ENCODE assay signal across 8 mouse cellular contexts in the genomic region with DNA sequence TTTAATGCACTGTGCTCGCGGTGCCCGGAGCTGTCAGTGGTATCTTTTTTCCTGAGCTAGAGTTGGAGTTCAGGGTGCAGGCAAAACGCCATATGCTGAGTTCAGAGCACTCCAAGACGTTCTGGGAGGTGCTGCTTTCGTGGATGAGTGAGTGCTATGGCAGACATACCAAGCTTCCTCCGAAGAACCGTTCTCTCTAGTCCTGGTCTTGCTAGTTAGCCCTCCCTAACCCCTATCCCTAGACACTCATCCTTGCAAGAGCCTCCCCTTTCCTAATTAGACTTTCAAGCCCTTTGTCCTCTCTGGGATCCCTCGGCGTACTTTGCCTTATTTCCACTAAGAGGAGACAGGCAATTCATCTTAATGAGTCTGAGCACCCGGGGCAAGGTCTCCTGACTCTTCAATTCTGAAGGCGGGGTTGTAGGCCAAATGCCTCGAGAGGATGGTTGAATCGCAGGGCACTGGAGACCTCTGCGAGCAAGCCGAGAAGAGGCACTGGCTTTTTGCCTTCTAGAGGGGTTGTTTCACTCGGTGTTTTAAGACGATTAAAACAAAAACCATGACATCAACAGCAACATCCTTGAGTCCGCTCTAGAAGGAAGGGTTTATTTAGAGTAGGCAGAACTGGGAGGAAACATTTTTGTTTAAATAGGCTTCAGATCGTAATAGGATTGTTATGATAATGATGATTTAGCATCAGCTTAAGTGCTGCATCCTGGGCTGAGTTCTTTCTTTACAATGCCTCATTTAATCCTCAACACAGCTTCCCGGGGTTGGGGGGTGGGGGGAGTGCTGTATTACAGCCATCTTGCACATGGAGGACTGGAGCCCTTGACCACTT.
DNase-seq lines count a peak whose midpoint lies in the region; ATAC-seq lines count a peak whose summit lies in the region.

No protein-coding gene starts in this region.

- 4% methylated on average over 21 of the region's 21 CpGs for WGBS in forebrain, embryonic 15.5 days
- WGBS in stomach, embryonic 14.5 days: 10% methylated on average over 21 of the region's 21 CpGs

- peak; percentile 38 for ATAC-seq in forebrain, embryonic 15.5 days (replicated peaks)
- ATAC-seq in stomach, embryonic 14.5 days (ENCODE audit: insufficient number of reproducible peaks, insufficient read depth, low FRiP score, low read depth): peak; percentile 65; the same call in 1 of the 2 replicates
- ATAC-seq in granulocyte monocyte progenitor cell, adult 5-6 weeks (replicated peaks; ENCODE audit: poor library complexity, severe bottlenecking): no peak

- H3K9ac ChIP-seq in forebrain, embryonic 15.5 days (replicated peaks): no peak overlapping the region
- H3K9ac ChIP-seq in stomach, embryonic 14.5 days (replicated peaks; ENCODE audit: low read depth, low read length): no peak overlapping the region

- H3K27me3 ChIP-seq in forebrain, embryonic 15.5 days: 0 out of 2 replicates have a peak, but pooled peaks cover 3% of the 10 kb centered on the region
- no peaks in the 10 kb centered on the region for H3K27me3 ChIP-seq in stomach, embryonic 14.5 days (ENCODE audit: control insufficient read depth, insufficient read depth, low read length)

- H3K36me3 ChIP-seq in forebrain, embryonic 15.5 days: no peaks in the 10 kb centered on the region
- H3K36me3 ChIP-seq in stomach, embryonic 14.5 days (ENCODE audit: control insufficient read depth, insufficient read depth, low read length): no peaks in the 10 kb centered on the region

- H3K27ac ChIP-seq in forebrain, embryonic 15.5 days (replicated peaks): 0 out of 2 replicates have a peak overlapping the region, but pooled peaks have one; percentile 9
- H3K27ac ChIP-seq in stomach, embryonic 14.5 days (ENCODE audit: low read length): no peak overlapping the region

- H3K9me3 ChIP-seq in forebrain, embryonic 15.5 days: no peaks in the 10 kb centered on the region
- no peaks in the 10 kb centered on the region for H3K9me3 ChIP-seq in stomach, embryonic 14.5 days (ENCODE audit: control insufficient read depth, low read depth, low read length)

- DNase-seq in adrenal gland, postnatal 10 days: peak; percentile 22
- DNase-seq in adrenal gland, postnatal 25 days: no peak
- peak; percentile 47 for DNase-seq in MN1 (ENCODE audit: low spot score)
- DNase-seq in kidney, postnatal 36 days: peak; percentile 51 to 55
- no peak for DNase-seq in ovary, postnatal 10 days (ENCODE audit: low spot score)

- peak overlapping the region; percentile 27 for H3K4me2 ChIP-seq in forebrain, embryonic 15.5 days (replicated peaks)
- peak overlapping the region; percentile 17 for H3K4me2 ChIP-seq in stomach, embryonic 14.5 days (replicated peaks; ENCODE audit: low read depth, low read length)

- H3K4me3 ChIP-seq in forebrain, embryonic 15.5 days: 0 out of 2 replicates have a peak overlapping the region, but pooled peaks have one; percentile 8
- no peak overlapping the region for H3K4me3 ChIP-seq in stomach, embryonic 14.5 days (ENCODE audit: low read depth, low read length)

- H3K4me1 ChIP-seq in forebrain, embryonic 15.5 days: peaks cover 40% of the 10 kb centered on the region
- peaks cover 21% of the 10 kb centered on the region for H3K4me1 ChIP-seq in stomach, embryonic 14.5 days (ENCODE audit: control insufficient read depth, insufficient read depth, low read length)

Comparison
In these comparisons a context has a peak if more than half of its experiments do, and no peak if none do; other contexts are left out.
1. DNase-seq: peak in adrenal gland, postnatal 10 days (single experiment), MN1 (single experiment) and kidney, postnatal 36 days (2 of 2); none in adrenal gland, postnatal 25 days (single experiment) and ovary, postnatal 10 days (single experiment).